Mouse (Mus musculus): ENCODE measurements around the gene Ube2r2. TPM values are rescaled to one million over a fixed set of nuclear protein-coding genes. Genes with fewer than 3 reads are reported as not detected.

Ube2r2 gene
- polyA plus RNA-seq, 1 experiment, result 37.7 TPM

DNA sequence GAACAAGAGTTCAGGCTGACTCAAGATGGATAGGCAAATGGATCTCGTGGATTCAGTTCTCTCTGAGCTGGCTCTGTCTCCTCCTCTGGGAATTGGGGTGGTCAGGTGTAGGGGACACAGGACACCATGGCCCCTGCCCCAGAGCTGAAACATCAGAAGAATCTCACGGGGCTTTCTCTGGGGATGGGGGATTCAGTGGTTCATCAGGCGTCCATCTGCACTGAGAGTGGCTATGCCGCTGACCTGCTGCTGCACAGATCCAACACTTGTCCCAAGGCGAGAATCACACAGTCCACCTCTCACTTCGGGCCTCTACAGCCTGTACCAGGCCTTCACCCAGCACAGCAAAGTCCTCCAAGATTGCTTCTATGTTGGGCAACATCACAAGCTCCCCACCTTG, 20.5 kb upstream of the Ube2r2 start:
- TF ChIP-seq CTCF (IDR thresholded peaks at IDR 0.05; ENCODE audit: insufficient read depth, low read length), result no peak
- TF ChIP-seq POLR2A (IDR thresholded peaks at IDR 0.05; ENCODE audit: borderline replicate concordance, extremely low read depth, low read depth, low read length), result no peak
- WGBS, result 93% methylated on average over 6 of the region's 6 CpGs

DNA sequence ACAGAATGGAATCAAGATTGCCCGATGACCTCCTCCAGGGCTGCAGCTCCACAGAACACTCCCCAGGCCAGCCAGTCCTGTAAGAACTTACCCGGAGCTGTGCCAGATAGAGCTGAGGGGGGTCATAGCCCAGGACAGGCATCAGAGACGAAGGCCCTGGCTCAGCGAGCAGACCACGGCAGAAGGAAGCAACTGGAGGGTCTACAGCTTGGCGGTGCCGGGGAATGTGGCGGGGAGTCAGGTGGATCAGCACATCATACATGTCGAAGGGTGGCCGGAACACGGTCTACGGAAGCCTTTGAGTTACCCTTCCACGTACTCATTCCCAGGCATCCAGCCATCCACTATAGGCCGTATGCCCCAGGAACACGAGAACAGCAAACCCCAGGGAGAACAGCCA, 19.8 kb upstream of the Ube2r2 start:
- TF ChIP-seq CTCF (IDR thresholded peaks at IDR 0.05; ENCODE audit: insufficient read depth, low read length) (no peak), POLR2A (IDR thresholded peaks at IDR 0.05; ENCODE audit: borderline replicate concordance, extremely low read depth, low read depth, low read length) (no peak)
- no peak for DNase-seq

More for the DNA sequence above, 20.5 kb upstream of the Ube2r2 start:
- no peaks in the 10 kb centered on the region for H3K4me1 ChIP-seq (ENCODE audit: control insufficient read depth, insufficient read depth, low read length)
- DNase-seq, result no peak
- no peak overlapping the region for H3K4me3 ChIP-seq (replicated peaks; ENCODE audit: extremely low read depth, low read depth, low read length)

DNA sequence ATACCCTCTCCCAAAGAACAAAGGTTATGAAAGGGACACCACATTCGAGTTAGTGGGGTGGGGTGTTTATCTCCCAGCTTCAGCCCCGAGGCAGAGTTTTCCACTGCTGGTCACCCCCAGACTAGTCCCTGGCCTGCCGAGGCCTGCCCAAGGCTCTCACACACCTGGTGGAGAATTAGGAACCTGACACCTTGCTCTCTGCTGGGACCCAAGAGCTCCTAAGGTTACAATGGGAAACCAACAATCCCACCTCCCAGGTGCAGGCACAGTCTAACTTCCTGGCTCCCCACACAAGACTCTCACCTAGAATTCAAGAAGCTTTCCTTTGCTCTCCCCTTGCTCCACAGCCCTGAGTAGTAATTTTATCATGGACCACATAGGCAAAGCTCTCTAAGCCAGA, 18.7 kb upstream of the Ube2r2 start:
- WGBS, result 69% methylated on average over 3 of the region's 3 CpGs
- no peak for TF ChIP-seq CTCF (IDR thresholded peaks at IDR 0.05; ENCODE audit: insufficient read depth, low read length)
- TF ChIP-seq POLR2A (IDR thresholded peaks at IDR 0.05; ENCODE audit: borderline replicate concordance, extremely low read depth, low read depth, low read length), result no peak
- Histone ChIP-seq H3K4me3 (replicated peaks; ENCODE audit: extremely low read depth, low read depth, low read length) (no peak overlapping the region), H3K4me1 (ENCODE audit: control insufficient read depth, insufficient read depth, low read length) (no peaks in the 10 kb centered on the region)
- DNase-seq, result no peak

More for the DNA sequence above, 19.8 kb upstream of the Ube2r2 start:
- Histone ChIP-seq H3K4me3 (replicated peaks; ENCODE audit: extremely low read depth, low read depth, low read length) (no peak overlapping the region), H3K4me1 (ENCODE audit: control insufficient read depth, insufficient read depth, low read length) (no peaks in the 10 kb centered on the region)
- WGBS, result 95% methylated on average over 15 of the region's 15 CpGs

DNA sequence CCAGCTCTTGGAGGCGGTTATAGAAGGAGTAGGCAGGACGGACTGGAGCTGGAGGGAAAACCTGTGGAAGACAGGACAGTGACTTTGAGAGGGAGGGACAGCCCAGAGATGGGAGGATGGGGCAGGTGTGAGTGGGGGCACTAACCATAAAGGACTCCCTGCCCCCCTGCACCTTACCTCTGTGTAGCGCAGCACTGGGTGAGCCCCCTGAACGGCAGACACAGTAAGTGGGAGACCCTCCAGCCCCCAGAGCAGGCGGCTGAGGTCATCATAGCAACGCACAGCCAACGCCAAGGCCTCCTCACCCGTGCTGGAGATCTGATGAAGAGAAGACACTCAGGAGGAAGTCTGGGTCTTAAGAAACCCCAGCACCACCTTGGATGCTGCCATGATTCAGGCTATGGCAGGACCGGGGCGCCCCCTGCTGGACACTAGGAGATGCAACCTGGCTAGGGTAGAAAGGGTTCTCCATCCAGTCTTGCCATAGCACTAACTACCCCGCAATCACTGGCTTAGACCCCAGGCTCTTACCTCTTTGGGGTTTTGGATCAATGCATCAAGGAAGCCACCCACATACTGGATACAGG, 16.7 kb upstream of the Ube2r2 start:
- Histone ChIP-seq H3K4me3 (replicated peaks; ENCODE audit: extremely low read depth, low read depth, low read length) (no peak overlapping the region), H3K4me1 (ENCODE audit: control insufficient read depth, insufficient read depth, low read length) (no peaks in the 10 kb centered on the region)
- TF ChIP-seq POLR2A (IDR thresholded peaks at IDR 0.05; ENCODE audit: borderline replicate concordance, extremely low read depth, low read depth, low read length) (no peak), CTCF (IDR thresholded peaks at IDR 0.05; ENCODE audit: insufficient read depth, low read length) (peak; percentile 63)
- DNase-seq, result peak; percentile 56
- WGBS, result 72% methylated on average over 11 of the region's 11 CpGs

DNA sequence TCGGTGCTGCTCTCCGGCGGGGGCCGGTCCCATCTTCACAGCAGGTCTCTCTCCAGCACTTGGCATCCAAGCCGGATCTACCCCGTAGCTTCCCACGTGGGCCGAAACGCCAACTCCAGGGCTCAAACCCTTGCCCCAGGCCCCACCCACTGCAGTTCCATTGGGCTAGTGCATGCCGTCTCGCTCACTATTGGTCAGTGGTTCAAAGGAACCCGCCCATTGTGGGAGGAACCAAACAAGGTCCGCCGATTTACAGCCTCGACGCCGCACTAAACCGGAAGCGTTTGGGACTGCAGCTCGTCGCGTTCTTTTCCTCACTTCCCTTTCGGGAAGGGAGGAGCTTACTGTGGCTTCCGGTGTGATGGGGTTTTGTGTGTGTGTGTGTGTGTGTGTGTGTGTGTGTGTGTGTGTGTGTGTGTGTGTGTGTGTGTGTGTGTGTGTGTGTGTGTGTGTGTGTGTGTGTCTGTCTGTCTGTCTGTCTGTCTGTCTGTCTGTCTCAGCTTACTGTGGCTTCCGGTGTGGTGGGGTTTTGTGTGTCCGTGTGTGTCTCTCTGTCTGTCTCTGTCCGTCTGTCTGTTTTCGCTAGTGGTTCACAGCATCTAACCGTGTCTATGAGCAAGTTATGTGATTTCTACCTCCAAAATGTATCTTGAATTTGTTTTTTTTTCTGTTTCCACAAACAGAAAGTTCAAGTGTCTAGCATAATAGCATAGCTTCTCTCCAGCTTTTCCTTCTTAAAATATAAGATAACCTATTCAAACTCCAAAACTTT, 11.2 kb upstream of the Ube2r2 start, which contains the start of gene Nol6:
TSS of gene Nol6 (minus strand) at position 276 of the 772 bp plus-strand sequence.
- peak; percentile 94 for DNase-seq
- 3% methylated on average over 29 of the region's 29 CpGs for WGBS

DNA sequence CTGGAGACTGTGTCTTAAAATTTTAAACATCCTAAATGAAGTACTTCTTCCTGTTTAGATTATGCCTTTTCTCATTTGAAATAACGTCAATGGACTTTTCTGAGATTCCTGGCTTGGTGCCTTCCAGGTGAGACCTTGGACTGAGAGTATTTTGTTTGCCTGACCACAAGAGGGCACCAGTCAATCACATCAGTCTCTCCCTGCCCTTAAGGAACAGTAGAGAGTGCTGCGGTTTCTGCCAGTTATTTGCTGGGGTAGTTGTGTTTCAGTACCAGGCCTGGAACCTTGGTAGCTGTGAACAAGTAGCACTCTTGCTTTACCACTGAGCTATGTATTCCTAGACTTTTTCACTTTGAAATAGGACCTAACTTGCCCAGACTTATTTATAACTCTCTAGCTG, 6.1 kb upstream of the Ube2r2 start:
- peak; percentile 58 for DNase-seq
- Histone ChIP-seq H3K4me1 (ENCODE audit: control insufficient read depth, insufficient read depth, low read length) (no peaks in the 10 kb centered on the region), H3K4me3 (replicated peaks; ENCODE audit: extremely low read depth, low read depth, low read length) (no peak overlapping the region)
- TF ChIP-seq CTCF (IDR thresholded peaks at IDR 0.05; ENCODE audit: insufficient read depth, low read length) (peak; percentile 71), POLR2A (IDR thresholded peaks at IDR 0.05; ENCODE audit: borderline replicate concordance, extremely low read depth, low read depth, low read length) (no peak)
- 3% methylated on average over 2 of the region's 2 CpGs for WGBS

More for the DNA sequence above, 11.2 kb upstream of the Ube2r2 start, which contains the start of gene Nol6:
- Histone ChIP-seq H3K4me3 (replicated peaks; ENCODE audit: extremely low read depth, low read depth, low read length) (peak within 1 kb of the TSS; percentile 89), H3K4me1 (ENCODE audit: control insufficient read depth, insufficient read depth, low read length) (no peaks in the 10 kb centered on the region)
- no peak for TF ChIP-seq CTCF (IDR thresholded peaks at IDR 0.05; ENCODE audit: insufficient read depth, low read length)
- peak; percentile 23; the same call in 1 of the 2 replicates for TF ChIP-seq POLR2A (IDR thresholded peaks at IDR 0.05; ENCODE audit: borderline replicate concordance, extremely low read depth, low read depth, low read length)

DNA sequence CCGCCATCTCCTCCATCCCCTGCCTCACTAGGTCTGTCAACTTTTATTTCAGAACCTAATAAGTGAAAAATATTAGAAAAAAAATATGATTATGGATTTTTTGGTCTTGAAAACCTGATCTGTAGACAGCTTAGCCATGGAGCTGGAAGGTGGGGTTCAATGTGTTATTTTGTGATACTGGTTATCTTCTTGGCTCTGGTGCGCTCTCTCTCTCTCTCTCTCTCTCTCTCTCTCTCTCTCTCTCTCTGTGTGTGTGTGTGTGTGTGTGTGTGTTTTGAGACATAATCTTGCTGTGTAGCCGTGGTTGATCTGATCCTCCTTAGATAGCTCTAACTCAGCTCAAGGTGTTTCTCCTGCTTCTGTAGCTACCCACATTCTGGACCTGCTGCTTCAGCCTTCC, 5.7 kb upstream of the Ube2r2 start:
- 80% methylated on average over 3 of the region's 3 CpGs for WGBS
- no peaks in the 10 kb centered on the region for H3K4me1 ChIP-seq (ENCODE audit: control insufficient read depth, insufficient read depth, low read length)

DNA sequence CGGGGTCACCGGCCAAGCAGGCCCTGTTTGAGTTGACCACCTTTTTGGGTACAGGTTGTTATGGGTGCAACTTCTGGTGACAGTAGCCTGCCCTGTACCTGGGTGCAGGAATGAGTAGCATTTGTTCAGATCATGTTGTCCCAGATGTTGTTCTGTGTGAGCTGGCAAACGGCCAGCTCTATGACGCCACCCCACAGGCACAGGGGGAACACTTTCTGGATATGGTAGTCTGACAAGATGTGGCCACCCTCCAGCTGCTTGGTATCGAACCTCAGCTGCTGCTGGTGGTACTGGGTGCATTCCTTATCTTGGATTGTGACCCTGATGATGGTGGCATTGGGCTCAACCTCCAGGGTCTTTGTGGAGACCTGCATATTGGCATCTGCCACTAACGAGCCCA, 3.1 kb upstream of the Ube2r2 start:
- no peak overlapping the region for H3K4me3 ChIP-seq (replicated peaks; ENCODE audit: extremely low read depth, low read depth, low read length)
- TF ChIP-seq CTCF (IDR thresholded peaks at IDR 0.05; ENCODE audit: insufficient read depth, low read length), result no peak
- no peak for TF ChIP-seq POLR2A (IDR thresholded peaks at IDR 0.05; ENCODE audit: borderline replicate concordance, extremely low read depth, low read depth, low read length)
- DNase-seq, result no peak
- WGBS, result 69% methylated on average over 6 of the region's 6 CpGs
- H3K4me1 ChIP-seq (ENCODE audit: control insufficient read depth, insufficient read depth, low read length), result peaks cover 1% of the 10 kb centered on the region

More for the DNA sequence above, 5.7 kb upstream of the Ube2r2 start:
- no peak for DNase-seq
- no peak for TF ChIP-seq CTCF (IDR thresholded peaks at IDR 0.05; ENCODE audit: insufficient read depth, low read length)
- TF ChIP-seq POLR2A (IDR thresholded peaks at IDR 0.05; ENCODE audit: borderline replicate concordance, extremely low read depth, low read depth, low read length), result no peak
- H3K4me3 ChIP-seq (replicated peaks; ENCODE audit: extremely low read depth, low read depth, low read length), result no peak overlapping the region

DNA sequence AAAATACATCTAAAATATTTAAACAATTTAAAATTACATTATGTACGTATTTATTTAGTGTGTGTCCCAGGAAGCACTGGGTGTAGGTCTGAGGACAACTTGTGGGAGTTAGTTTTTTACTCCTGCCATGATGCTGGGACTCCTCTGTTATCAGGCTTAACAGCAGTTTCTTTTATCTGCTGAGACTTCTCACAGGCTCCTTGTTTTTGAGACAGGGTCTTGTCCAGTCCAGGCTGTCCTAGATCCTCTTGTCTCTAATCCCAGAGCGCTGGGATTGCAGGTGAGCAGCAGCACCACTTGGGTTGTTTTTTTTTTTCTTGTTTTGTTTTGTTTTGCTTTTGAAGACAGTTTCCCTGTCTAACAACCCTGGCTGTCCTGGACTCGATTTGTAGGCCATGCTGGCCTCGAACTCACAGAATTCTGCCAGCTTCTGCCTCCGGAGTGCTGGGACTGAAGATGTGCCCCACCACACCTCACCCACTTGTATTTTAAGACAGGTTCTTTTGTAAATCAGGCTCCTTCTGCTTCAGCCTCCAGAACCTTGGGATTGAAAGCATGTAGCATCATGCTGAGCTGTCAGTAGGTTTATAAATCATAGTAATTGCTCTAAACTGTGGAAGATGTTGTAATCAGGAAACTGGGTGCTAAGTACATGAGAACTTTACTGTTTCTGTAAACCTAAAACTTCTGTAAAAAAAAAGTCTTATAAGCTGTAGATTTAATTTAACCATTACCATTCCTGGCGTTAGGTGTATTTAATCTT, 1.8 kb upstream of the Ube2r2 start:
- 83% methylated on average over 6 of the region's 6 CpGs for WGBS
- TF ChIP-seq POLR2A (IDR thresholded peaks at IDR 0.05; ENCODE audit: borderline replicate concordance, extremely low read depth, low read depth, low read length), result no peak
- no peak for TF ChIP-seq CTCF (IDR thresholded peaks at IDR 0.05; ENCODE audit: insufficient read depth, low read length)
- Histone ChIP-seq H3K4me3 (replicated peaks; ENCODE audit: extremely low read depth, low read depth, low read length) (no peak overlapping the region), H3K4me1 (ENCODE audit: control insufficient read depth, insufficient read depth, low read length) (peaks cover 4% of the 10 kb centered on the region)
- no peak for DNase-seq
